Mouse (Mus musculus): ENCODE measurements around the gene Satb1.
A peak's percentile ranks its signal among the peaks of the same experiment; 100 is the strongest.

Satb1 gene

DNA sequence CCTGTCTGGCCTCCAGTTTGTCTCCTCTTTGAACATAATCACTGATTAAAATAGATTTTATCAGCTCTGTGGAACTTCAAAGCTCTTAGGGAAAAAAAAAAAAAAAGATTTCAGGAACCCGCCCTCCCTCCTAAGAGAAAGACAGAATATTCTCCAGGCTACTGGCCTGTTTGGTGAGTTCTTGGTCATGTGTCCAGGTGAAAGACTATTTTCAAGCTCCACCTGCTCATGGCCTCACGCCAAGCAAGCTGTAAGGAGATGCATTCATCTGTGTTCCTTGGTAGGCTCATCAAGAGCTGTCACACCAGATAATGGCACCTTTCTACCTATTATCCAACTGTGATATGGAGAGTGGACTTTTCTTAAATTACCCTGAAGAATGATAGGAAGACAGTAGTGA, 54.1 kb downstream of the Satb1 start:
- no peak for DNase-seq (ENCODE audit: extremely low spot score, low spot score)

DNA sequence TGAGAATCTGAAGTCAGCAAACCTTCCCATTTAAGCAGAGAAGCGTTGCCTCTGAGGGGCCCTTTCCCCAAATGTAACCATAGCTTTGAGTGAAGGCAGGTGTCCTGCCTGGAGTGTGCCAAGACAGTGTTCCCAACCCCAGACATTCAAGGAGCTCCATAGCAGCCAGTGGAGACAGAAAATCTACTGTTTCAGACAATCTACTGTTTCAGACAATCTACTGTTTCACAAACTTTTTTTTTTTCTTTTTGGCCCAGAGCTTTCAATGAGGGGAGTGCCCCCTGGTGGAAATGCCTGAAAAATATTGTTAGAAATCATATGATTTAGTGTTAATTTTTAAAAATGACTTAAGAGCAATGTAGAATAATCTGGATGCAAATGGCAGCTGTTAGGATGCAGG, 55.3 kb downstream of the Satb1 start:
- no peak for DNase-seq (ENCODE audit: extremely low spot score, low spot score)

DNA sequence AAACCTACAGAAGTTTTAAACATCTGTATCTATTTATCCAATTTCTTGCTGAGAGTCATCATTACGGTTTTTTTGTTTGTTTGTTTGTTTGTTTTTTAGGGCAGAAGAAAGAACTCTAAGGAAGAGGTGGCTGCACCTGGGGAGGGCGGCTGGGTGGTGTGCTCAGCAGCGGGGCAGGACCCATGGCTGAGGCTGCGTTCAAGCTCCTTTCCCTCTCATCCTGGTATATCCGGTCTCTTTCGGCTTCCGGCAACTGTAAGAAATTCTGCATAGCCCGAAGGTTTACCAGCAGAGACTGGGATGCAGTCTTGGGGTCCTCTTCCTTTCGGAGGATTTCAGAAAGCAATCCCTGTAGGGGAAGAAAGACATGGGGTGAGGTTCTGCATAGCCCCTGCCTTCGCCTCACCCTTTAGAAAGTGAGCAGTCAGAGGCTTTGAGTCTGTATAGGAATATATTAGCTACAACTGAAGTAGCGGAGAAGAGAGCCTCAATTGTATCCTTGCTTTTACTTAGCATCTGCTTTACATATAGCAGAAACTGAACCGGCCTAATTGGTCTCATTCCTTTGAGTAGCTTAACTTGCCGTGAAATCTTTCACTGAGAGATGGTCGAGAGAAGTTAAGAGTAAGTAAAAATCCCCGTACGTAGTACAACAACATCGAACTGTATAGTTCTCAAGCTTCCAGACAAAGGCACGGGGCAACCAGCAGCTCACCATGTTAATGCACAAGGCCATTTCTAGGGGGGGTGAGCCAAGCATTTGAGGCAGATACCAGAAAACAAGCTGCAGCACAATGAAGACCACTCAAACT, 57.8 kb downstream of the Satb1 start:
- no peak for DNase-seq (ENCODE audit: extremely low spot score, low spot score)

DNA sequence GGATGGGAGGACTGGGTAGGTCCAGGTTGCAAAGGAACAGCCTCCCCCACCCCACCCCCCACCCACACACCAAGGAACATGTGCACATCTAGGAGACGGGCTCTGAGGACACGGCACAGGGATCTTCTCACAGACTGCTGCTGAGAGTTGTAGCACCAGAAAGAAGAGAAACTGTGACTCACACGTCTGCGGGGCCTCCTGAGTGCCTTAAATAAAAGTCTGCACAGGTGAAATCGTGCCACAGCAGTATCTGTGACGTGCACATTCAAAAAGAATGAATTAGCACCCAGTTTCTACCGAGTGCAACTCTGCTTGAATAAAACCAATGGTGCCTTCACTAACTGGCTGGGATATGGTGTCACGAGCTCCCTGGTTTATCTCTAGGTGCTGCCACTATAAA, 69.5 kb downstream of the Satb1 start:
- DNase-seq (ENCODE audit: extremely low spot score, low spot score): no peak

DNA sequence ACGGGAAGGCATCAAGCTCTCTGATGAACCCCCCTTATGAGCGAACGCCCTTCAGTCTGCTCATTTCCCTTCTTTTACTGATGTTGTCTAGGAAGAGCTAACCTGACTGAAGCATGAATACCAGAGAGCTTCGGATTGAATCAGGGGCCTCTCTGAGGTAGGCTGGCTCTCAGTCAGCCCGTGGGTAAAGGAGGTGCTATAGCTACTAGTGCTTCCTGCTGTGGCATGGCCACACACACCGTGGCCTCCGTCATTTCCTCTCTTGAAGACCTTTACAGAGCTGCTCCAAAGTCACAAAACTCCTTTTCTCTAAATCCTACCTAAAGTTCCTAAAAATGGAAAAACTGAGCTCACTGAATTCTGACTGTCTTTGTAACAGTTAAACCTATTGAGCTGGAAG, 70.6 kb downstream of the Satb1 start:
- DNase-seq (ENCODE audit: extremely low spot score, low spot score): no peak

DNA sequence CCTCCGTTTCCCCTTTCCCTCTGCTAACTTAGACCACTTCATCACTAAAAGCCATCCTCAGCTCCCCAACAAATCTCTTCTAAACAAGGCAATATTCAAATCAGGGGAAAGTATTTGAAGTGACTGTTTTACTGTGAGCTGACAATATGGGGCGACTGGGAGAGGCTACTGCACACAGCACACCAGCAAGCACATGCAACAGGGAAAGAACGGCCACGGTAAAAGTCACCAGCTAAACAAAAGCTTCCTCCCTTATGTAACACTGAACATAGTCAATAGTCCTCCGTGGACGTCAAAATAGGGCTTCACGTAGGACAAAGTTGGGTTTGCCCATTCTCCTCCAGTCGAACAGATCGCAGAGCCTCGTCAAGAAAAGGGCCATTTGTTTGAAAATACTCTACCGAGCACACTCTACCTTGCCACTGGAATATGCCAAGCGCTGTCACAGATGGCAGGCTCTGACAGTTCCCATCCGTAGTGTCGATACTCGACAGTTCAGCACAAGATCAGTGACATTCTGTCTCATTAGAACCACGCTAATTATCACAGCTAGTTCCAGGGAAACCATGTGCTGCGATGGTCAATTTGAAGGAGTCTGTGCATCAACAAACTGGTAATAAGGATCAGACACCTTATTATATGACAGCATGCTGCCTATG, 72.0 kb downstream of the Satb1 start:
- no peak for DNase-seq (ENCODE audit: extremely low spot score, low spot score)

DNA sequence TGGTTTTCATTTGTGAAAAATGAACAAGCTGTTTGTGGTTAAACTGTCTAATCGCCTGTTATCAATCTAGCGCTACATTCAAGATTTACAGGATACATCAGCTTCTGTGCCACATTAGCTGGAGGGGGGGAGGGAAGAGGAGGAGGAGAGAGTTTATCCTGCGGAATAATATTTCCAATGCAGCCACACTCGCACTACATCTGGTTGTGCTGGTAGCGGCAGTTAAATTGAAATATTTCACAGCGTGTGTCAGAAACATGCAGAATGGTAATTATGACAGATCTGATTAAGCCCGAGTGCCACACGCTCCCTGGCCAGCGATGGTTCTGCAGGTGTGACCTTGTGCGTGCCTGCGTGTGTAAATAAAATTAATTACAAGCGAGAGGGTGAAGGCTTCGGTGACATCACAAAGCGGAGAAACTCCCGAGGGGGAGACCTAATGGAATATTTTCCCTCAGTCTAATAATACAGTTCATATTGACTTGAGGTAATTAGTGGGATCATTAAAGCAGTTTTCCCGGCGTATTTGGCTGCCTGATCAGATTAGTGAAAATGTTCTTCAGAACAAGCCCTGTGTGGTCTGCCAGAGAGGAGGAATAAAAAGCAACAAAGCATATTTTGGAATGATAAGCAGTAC, 72.7 kb downstream of the Satb1 start:
- DNase-seq (ENCODE audit: extremely low spot score, low spot score): peak; percentile 22

DNA sequence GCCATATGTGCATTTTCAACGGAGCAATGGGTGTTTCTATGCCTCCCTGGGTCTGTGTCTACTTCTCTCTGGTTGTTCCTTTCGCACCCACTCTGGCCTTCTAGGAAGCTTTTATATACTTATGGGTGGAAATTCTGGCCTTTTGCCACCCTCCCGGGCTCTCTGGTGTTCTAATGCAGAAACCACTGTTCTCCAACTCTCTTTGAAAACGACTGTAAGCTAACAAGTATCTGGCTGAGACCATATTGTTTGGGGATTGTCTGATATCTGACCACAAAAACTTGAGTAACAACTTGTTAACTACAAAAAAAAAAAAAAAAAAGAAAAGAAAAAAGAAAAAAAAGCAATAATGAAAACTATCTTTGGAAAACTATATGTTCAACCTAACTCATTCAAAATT, 73.6 kb downstream of the Satb1 start:
- no peak for DNase-seq (ENCODE audit: extremely low spot score, low spot score)

DNA sequence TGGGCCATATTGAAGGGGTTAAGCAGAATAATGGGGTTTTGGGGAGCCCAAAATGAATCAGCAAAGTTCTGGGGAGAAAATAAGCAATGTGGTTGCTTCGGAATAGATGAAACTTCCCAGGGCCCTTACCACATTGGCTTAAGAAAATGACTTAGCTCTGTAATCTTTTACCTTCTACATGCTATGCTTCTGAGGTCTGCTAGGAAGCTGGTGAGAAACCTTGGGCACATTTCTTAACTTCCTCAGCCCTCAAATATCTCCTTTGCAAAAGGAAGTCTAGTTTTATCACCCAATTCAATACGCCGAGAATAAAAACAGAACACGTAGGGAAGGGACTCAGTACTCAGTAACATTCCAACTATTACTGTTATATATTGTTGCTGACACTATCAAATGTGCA, 80.9 kb downstream of the Satb1 start:
- no peak for DNase-seq (ENCODE audit: extremely low spot score, low spot score)

DNA sequence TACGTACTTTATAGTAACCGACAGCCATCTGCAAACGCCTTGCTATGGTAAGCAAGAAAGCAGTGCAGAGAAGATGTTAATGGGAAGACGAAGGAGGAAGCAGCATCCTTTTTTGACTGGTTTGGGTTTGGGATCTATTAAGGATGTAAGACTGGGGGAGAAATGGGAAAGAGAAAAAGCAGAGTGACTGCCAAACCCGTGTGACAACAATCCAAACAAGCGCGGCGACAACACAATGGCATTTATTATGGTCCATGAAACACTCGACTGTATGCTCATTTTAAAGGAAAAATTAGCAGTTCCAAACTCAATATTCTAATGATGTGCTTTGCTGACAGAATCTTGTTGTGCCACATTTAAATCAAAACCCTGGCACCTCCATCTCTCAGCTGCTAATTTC, 85.9 kb downstream of the Satb1 start:
- DNase-seq (ENCODE audit: extremely low spot score, low spot score): no peak

DNA sequence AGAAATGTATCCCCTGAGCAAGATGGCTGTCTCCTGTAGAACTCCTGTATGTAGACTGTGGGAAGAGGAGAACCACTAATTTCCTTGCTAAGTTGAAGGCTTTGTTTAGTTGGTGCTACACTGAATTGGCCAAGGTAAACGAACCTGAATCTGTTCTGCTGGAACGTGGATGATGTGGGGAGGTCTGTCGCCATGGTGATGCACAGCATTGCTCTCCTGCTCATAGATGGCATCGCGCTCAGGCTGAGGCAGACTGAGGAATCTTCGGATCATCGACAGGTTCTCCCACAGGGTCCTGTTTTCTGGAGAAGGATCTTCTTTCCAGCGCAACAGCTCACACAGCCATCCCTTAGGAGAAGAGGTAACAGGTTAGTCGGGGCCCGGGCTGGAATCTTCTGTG, 90.6 kb downstream of the Satb1 start:
- DNase-seq (ENCODE audit: extremely low spot score, low spot score): no peak

DNA sequence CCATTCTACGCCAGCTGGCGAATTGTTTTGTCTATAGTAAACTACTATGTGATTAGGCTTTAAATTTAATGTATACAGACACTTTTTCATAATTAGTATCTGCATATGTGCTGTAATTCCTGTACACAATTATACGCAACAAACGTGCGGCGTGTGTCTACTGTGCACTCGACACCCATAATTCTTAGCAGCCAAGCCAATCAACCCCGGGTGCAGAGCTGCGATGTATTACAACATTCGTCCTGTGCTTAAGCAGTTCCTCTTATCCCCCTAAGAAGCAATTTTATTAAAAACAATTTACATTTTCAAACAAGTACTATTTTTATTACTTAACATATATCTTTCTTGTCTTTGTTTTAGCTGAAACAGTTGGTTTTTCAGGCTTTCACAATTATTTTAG, 92.0 kb downstream of the Satb1 start:
- DNase-seq (ENCODE audit: extremely low spot score, low spot score): no peak

DNA sequence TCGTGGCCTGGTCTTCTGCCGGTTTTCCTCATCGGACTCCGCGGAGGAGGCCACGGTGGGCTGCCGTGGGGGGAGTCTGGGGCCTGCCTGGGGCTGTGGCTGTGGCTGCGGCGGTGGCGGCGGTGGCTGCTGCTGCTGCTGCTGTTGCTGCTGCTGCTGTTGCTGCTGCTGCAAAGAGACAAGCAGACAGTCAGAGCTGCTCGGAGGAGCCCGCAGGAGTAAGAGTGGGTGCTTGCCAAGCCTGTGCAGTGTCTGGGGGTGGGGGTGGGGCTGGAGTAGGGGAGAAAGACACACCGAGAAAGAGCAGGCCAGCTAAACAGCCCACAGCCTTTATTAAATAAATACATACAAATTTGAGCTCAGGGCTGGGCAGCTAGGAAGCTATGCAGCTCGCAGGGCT, 92.8 kb downstream of the Satb1 start:
- DNase-seq (ENCODE audit: extremely low spot score, low spot score): no peak

DNA sequence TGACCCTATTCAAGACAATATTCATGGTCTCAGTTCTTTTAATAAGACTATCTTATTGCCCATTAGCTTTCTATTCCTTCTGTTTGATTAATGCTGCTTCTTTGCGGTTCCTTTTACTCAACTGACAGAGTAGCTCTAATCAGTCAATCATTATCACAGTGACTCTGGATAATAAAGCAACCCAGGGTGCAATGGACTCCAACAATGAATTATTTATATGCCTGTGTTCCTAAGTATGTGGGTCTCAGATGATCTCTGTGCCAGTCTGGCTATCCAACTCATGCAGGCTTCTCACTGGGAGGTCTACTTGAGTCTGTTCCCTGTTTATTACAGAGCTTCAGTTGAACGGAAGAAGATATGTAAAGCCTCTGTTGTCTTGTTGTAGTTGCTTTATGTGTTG, 108.6 kb downstream of the Satb1 start:
- no peak for DNase-seq (ENCODE audit: extremely low spot score, low spot score)

DNA sequence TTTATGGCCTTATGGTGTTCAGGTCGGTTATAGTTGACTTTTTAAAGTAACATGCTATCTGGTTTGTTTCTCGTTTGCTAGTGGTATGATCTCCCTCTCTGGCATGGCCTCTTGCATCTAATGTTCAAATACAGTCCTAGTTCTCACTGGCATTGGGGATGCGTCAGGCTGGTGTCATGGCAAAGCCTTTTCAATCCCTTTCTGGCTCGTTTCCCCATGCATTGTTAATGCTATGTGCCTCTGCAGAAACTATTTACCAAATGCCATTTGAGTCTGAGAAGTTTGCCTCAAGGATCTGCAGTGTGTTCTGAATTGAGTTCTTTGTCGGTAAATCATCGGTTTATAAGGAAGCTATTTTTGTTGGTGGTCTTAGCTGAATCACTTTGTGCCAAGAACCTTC, 137.4 kb downstream of the Satb1 start:
- no peak for DNase-seq (ENCODE audit: extremely low spot score, low spot score)

DNA sequence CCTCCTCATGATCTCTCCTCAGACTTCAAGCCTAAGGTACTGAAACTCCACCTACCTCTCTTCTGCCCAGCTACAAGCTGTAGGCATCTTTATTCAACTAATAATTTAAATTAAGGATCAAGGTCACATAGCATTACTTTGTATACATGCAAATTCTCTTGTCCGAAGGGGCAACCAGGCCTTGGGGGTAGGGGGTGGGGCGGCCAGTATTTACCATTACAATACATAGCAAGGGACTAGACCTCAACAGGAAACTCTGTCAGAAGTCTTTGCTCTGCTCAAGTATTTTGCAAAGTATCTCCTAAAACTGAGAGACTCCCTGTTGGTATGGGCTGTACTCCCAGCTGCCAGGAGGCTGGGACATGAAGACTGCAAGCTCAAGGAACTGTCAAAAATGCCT, 137.8 kb downstream of the Satb1 start:
- DNase-seq (ENCODE audit: extremely low spot score, low spot score): no peak

DNA sequence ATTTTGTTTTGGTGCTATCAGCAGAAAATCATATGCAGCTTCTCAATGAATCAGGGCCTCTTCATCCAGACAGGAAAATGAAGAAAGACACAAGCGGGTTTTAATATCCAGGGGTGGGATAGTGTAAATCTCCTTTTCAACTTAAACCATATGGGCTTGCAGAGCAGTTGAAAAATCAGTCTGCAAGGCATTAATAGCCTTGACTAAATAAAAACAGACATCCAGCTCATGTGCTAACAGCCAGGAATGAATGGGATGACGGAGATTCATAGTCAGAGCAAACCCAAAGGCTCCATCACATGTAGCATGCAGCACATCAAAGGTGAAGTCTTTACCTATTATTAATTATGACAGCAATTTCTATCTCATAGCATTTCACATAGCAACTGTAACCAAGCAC, 142.6 kb downstream of the Satb1 start:
- DNase-seq (ENCODE audit: extremely low spot score, low spot score): no peak

DNA sequence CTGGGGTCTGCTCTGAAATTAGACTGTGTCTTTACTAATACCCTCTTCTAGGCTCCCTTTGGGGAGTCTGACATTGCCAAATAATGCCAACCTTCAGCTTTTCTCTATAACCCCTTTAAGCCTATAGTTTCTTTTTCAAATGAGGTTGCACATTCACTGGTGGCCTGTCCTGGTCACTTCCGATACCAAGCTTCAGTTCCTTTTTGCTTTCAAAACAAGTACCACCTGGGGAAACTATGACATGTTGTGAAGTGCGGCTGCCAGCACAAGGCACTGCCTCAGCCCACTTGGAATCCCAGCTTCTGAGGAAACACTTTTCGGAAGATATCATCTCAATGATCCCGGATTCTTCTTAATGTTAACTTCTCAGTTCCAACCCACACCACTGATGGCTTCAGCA, 145.9 kb downstream of the Satb1 start:
- DNase-seq (ENCODE audit: extremely low spot score, low spot score): no peak

All from neural tube, embryonic 10.5 days (tissue).